Mouse (Mus musculus) hindbrain, embryonic 13.5 days (tissue): Measurements from ENCODE around the gene P2ry6. TPM values are rescaled to one million over a fixed set of nuclear protein-coding genes. Genes with fewer than 3 reads are reported as not detected.

Experiments used
- ATAC-seq: fragments of 200-750 bp; cut with Nextera tagmentation; 2 replicates; pipeline ENCODE4 v1.8.0; 2017; ENCODE audit warnings: moderate TSS enrichment; ENCODE audit not compliant: low FRiP score
- H3K27ac ChIP-seq: fragments of 300-500 bp; sonication (generic); 2 replicates; pipeline ENCODE4 v1.5.1; 2015; ENCODE audit warnings: inconsistent platforms, mild to moderate bottlenecking, moderate library complexity
- H3K27me3 ChIP-seq: fragments of 300-500 bp; sonication (generic); 2 replicates; pipeline ENCODE4 v1.6.1; 2015; ENCODE audit warnings: mild to moderate bottlenecking, inconsistent platforms
- H3K36me3 ChIP-seq: fragments of 300-500 bp; sonication (generic); 2 replicates; pipeline ENCODE4 v1.6.1; 2015; ENCODE audit warnings: mild to moderate bottlenecking, inconsistent platforms
- H3K4me1 ChIP-seq: fragments of 300-500 bp; sonication (generic); replicated peaks from 2 replicates; pipeline ENCODE4 v1.6.1; 2015; ENCODE audit warnings: inconsistent platforms
- H3K4me2 ChIP-seq: fragments of 300-500 bp; sonication (generic); 2 replicates; pipeline ENCODE4 v1.6.1; 2015; ENCODE audit warnings: inconsistent platforms, mild to moderate bottlenecking, moderate library complexity
- H3K4me3 ChIP-seq: fragments of 300-500 bp; sonication (generic); 2 replicates; pipeline ENCODE4 v1.5.1; 2015; ENCODE audit warnings: mild to moderate bottlenecking, inconsistent platforms
- H3K9ac ChIP-seq: fragments of 300-500 bp; sonication (generic); 2 replicates; pipeline ENCODE4 v1.6.1; 2015; ENCODE audit warnings: mild to moderate bottlenecking, inconsistent platforms
- H3K9me3 ChIP-seq: fragments of 300-500 bp; sonication (generic); 2 replicates; pipeline ENCODE4 v1.6.1; 2016; ENCODE audit warnings: inconsistent platforms
- WGBS: fragments of 180-500 bp; shearing (Covaris S2); methylation state at CpG from one replicate; pipeline ENCODE4 v1.1.7; 2015; 5-methylcytosine and 5-hydroxymethylcytosine counted together
- polyA plus RNA-seq: library from polyadenylated mRNA; unstranded; fragments of >200 nt; fragmentation: Nextera tagmentation; extraction: Ambion mirVana; gene quantifications from 2 replicates; pipeline ENCODE4 v1.2.1, GENCODE M21; 2015

The P2ry6 gene
- polyA plus RNA-seq = 2.7 and 3.5 TPM in 2 replicates

GRCm38 (mm10) chr7:100974135-100974903 is at the start of gene P2ry6:
P2ry6 (minus strand) TSS chr7:100974649.
- Histone ChIP-seq H3K27ac (no peak within 1 kb of the TSS), H3K4me1 (peaks cover 15% of the 10 kb centered on the region), H3K4me3 (peak within 1 kb of the TSS; percentile 35), H3K36me3 (no peaks in the 10 kb centered on the region), H3K27me3 (peaks cover 44% of the 10 kb centered on the region), H3K9me3 (no peaks in the 10 kb centered on the region), H3K9ac (peak within 1 kb of the TSS; percentile 59), H3K4me2 (peak within 1 kb of the TSS; percentile 54)
- WGBS = 4% methylated on average over 36 of the region's 36 CpGs
- ATAC-seq = peak; percentile 46; the same call in 1 of the 2 replicates

GRCm38 (mm10) chr7:101017492-101017891 is 43.0 kb upstream of the P2ry6 start:
- Histone ChIP-seq H3K4me3 (no peak overlapping the region), H3K27me3 (peaks cover 29% of the 10 kb centered on the region), H3K9ac (no peak overlapping the region), H3K9me3 (no peaks in the 10 kb centered on the region), H3K4me1 (peaks cover 21% of the 10 kb centered on the region), H3K4me2 (no peak overlapping the region), H3K36me3 (no peaks in the 10 kb centered on the region), H3K27ac (no peak overlapping the region)
- 62% methylated on average over 6 of the region's 6 CpGs for WGBS
- no peak for ATAC-seq

DNA sequence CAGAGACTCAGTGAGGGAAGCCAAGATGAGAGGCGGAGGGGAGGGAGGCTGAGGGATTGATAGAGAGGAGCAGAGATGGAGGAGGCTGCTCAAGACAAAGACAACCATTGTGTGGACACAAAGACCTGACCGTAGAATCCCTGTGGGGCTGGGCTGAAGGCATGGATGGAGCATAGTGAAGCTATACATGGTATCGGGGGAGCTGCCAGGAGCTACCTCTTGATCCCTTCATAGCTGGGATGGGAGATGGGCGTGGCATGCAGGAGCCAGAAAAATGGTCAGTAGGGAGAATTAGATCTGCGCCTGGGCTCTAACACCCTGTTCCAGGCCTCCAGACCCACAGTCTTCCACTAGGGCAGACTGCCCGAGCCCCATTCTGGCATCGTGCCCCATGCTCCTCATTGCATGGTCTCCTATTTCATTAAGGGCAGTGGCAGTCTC is 42.6 kb upstream of the P2ry6 start:
- peaks cover 33% of the 10 kb centered on the region for H3K27me3 ChIP-seq
- 60% methylated on average over 7 of the region's 7 CpGs for WGBS
- H3K4me1 ChIP-seq = peaks cover 25% of the 10 kb centered on the region
- H3K9ac ChIP-seq = no peak overlapping the region
- no peak overlapping the region for H3K4me3 ChIP-seq
- no peaks in the 10 kb centered on the region for H3K36me3 ChIP-seq
- no peaks in the 10 kb centered on the region for H3K9me3 ChIP-seq
- H3K27ac ChIP-seq = no peak overlapping the region
- no peak overlapping the region for H3K4me2 ChIP-seq
- no peak for ATAC-seq

GRCm38 (mm10) chr7:101014985-101015384 is 40.5 kb upstream of the P2ry6 start:
- no peak overlapping the region for H3K27ac ChIP-seq

GRCm38 (mm10) chr7:101014041-101014440 is 39.6 kb upstream of the P2ry6 start:
- no peak overlapping the region for H3K27ac ChIP-seq
- no peaks in the 10 kb centered on the region for H3K9me3 ChIP-seq
- 18% methylated on average over 9 of the region's 9 CpGs for WGBS
- no peak overlapping the region for H3K4me2 ChIP-seq
- H3K27me3 ChIP-seq = peaks cover 63% of the 10 kb centered on the region
- no peak overlapping the region for H3K4me3 ChIP-seq
- ATAC-seq = no peak
- H3K4me1 ChIP-seq = peaks cover 33% of the 10 kb centered on the region
- no peaks in the 10 kb centered on the region for H3K36me3 ChIP-seq
- no peak overlapping the region; the same call in 1 of the 2 replicates for H3K9ac ChIP-seq

More at GRCm38 (mm10) chr7:101014985-101015384, 40.5 kb upstream of the P2ry6 start:
- H3K4me1 ChIP-seq = peaks cover 33% of the 10 kb centered on the region
- H3K36me3 ChIP-seq = no peaks in the 10 kb centered on the region
- no peak overlapping the region for H3K4me2 ChIP-seq
- H3K4me3 ChIP-seq = no peak overlapping the region
- peaks cover 54% of the 10 kb centered on the region for H3K27me3 ChIP-seq
- no peak for ATAC-seq
- H3K9me3 ChIP-seq = no peaks in the 10 kb centered on the region
- no peak overlapping the region for H3K9ac ChIP-seq
- 61% methylated on average over 1 of the region's 1 CpGs for WGBS

- peak within 1 kb of the TSS; percentile 98 for H3K4me2 ChIP-seq
- H3K9me3 ChIP-seq = no peaks in the 10 kb centered on the region
- H3K4me1 ChIP-seq = peaks cover 30% of the 10 kb centered on the region
- peak within 1 kb of the TSS; percentile 73 for H3K9ac ChIP-seq
- peaks cover 75% of the 10 kb centered on the region for H3K27me3 ChIP-seq
- no peaks in the 10 kb centered on the region for H3K36me3 ChIP-seq
- WGBS = 71% methylated on average over 4 of the region's 4 CpGs
- no peak for ATAC-seq
- no peak within 1 kb of the TSS for H3K27ac ChIP-seq
- H3K4me3 ChIP-seq = peak within 1 kb of the TSS; percentile 52
Observed at GRCm38 (mm10) chr7:101012541-101012940, 38.1 kb upstream of the P2ry6 start, which contains the start of gene P2ry2. P2ry2 (minus strand) TSS chr7:101012866.

DNA sequence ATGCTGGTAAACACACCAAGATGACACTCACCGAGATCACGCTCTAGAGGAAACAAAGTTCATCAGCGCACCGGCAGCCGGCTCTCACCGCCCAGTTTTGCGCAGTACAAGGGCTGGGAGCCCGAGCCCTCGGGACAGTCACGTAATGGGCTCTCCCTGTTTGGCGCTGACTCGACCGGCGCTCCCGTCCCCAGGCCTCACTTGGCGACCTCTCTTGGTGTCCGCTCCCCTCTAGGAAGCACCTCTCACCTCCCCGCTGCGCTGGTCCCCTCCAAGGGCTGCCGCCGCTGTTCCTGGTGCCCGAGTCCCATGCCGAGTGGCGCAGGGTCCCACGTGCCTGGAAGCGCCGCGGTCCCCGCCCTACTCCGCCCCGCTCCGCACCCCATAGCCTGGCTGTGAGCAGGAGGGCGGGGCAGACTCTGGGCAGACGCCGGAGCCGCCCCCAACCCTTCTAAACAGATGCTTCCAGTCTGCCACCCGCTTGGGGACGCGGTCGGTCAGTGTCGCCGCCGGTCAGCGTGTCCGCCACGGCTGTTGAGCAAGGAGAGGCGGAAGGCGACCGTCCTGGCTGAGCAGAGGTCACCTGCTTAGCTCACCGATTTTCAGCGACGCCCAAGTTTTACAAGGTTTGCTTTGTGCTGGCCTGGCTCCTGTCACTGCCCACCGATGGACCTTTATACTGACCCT is 37.4 kb upstream of the P2ry6 start:
- Histone ChIP-seq H3K27ac (no peak overlapping the region), H3K36me3 (no peaks in the 10 kb centered on the region), H3K4me2 (peak overlapping the region; percentile 98), H3K9me3 (no peaks in the 10 kb centered on the region), H3K27me3 (peaks cover 70% of the 10 kb centered on the region), H3K9ac (peak overlapping the region; percentile 73), H3K4me1 (peaks cover 23% of the 10 kb centered on the region), H3K4me3 (peak overlapping the region; percentile 52)
- peak; percentile 80 for ATAC-seq
- under 1% methylated on average over 53 of the region's 53 CpGs for WGBS

DNA sequence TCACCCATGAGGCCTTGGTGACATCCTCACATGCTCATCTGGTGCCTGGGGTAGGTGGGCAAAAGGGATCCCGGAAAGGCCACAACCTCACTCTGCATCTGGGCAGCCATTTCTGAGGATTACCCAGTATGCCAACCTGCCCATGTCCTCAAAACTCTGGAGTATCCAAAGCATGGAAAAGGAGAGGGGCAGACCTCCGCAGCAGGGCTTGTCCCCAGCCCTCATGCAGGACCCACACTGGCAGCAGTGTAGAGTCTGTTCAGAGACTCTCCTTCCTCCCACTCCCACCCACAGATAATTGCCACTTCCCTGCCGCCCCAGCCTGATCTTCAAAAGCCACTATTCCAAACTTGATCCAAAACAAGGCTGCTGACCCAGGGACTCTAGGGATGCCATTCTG is 36.3 kb upstream of the P2ry6 start:
- H3K9me3 ChIP-seq = no peaks in the 10 kb centered on the region
- peaks cover 23% of the 10 kb centered on the region for H3K4me1 ChIP-seq
- H3K4me2 ChIP-seq = no peak overlapping the region
- H3K4me3 ChIP-seq = no peak overlapping the region
- H3K36me3 ChIP-seq = no peaks in the 10 kb centered on the region
- 81% methylated on average over 3 of the region's 3 CpGs for WGBS
- no peak overlapping the region for H3K9ac ChIP-seq
- no peak for ATAC-seq
- no peak overlapping the region for H3K27ac ChIP-seq
- H3K27me3 ChIP-seq = peaks cover 73% of the 10 kb centered on the region

GRCm38 (mm10) chr7:101006201-101006600 is 31.8 kb upstream of the P2ry6 start:
- H3K9ac ChIP-seq = no peak overlapping the region
- H3K4me3 ChIP-seq = no peak overlapping the region
- no peaks in the 10 kb centered on the region for H3K9me3 ChIP-seq
- H3K36me3 ChIP-seq = no peaks in the 10 kb centered on the region
- H3K4me1 ChIP-seq = no peaks in the 10 kb centered on the region
- H3K27ac ChIP-seq = no peak overlapping the region
- H3K27me3 ChIP-seq = peaks cover 40% of the 10 kb centered on the region
- 78% methylated on average over 2 of the region's 2 CpGs for WGBS
- ATAC-seq = no peak
- H3K4me2 ChIP-seq = no peak overlapping the region

DNA sequence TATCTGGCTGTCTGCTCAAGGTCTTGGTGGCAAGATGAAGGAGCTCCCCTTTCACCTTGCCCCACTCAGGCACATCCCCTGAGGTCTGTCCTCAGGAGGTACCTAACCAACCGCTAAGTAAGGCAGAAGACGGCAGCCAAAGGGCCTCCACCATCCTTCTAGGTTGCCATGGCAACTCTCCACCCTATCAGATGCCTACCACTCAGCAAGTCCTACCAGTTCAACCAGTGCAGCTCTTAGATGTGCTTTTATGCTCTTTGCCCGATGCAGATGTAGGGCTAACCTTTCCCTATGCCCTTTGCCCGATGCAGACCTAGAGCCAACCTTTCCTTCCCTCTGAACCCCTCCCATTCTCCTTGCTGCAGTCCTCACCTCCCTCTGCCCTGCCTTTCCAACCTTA is 30.7 kb upstream of the P2ry6 start:
- H3K4me3 ChIP-seq = no peak overlapping the region
- H3K4me2 ChIP-seq = no peak overlapping the region
- H3K9ac ChIP-seq = no peak overlapping the region
- H3K27ac ChIP-seq = no peak overlapping the region
- peaks cover 29% of the 10 kb centered on the region for H3K27me3 ChIP-seq
- 55% methylated on average over 4 of the region's 4 CpGs for WGBS
- H3K9me3 ChIP-seq = no peaks in the 10 kb centered on the region
- no peaks in the 10 kb centered on the region for H3K4me1 ChIP-seq
- ATAC-seq = no peak
- no peaks in the 10 kb centered on the region for H3K36me3 ChIP-seq

- WGBS = 77% methylated on average over 11 of the region's 11 CpGs
- Histone ChIP-seq H3K4me3 (no peak overlapping the region), H3K4me1 (no peaks in the 10 kb centered on the region), H3K36me3 (no peaks in the 10 kb centered on the region), H3K4me2 (no peak overlapping the region), H3K27me3 (peaks cover 15% of the 10 kb centered on the region), H3K27ac (no peak overlapping the region), H3K9me3 (no peaks in the 10 kb centered on the region), H3K9ac (no peak overlapping the region)
- ATAC-seq = no peak
Observed at GRCm38 (mm10) chr7:101003442-101004326, 29.2 kb upstream of the P2ry6 start.

DNA sequence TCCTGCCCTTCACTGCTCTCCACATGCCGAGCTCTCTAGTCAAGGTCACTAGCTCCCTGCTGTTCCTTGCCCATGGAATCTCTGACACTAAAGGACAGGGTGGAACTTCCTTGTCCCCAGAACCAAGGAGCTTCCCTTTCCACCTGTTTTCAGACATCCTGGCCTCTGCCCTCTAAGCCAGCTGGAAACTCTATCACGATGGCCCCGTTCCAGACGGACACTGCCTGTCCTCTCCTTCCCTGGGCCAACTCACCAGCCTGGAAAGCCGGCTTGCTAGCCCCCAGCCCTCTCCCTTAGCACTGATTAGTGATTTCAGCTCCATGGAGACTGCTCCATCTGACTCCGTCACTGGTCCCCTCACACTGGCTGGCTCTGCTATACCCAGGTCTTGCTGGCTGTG is 27.8 kb upstream of the P2ry6 start:
- Histone ChIP-seq H3K27ac (no peak overlapping the region), H3K9me3 (no peaks in the 10 kb centered on the region), H3K4me1 (no peaks in the 10 kb centered on the region), H3K27me3 (0 out of 2 replicates have a peak, but pooled peaks cover 3% of the 10 kb centered on the region), H3K36me3 (no peaks in the 10 kb centered on the region), H3K4me3 (no peak overlapping the region), H3K4me2 (no peak overlapping the region), H3K9ac (no peak overlapping the region)
- 71% methylated on average over 6 of the region's 6 CpGs for WGBS
- ATAC-seq = no peak
